Mouse (Mus musculus) gastrocnemius, adult 8-10 months (tissue): ENCODE results near the gene Stt3b. TPM values are rescaled to one million over a fixed set of nuclear protein-coding genes. Genes with fewer than 3 reads are reported as not detected.

Source experiments
- DNase-seq, 2 experiments: peaks; one replicate each; pipeline ENCODE4 v3.0.0; 2022; ENCODE audit warnings: low spot score in 2 of 2
- total RNA-seq, 4 experiments: library from RNA; stranded (reverse); gene quantifications; 2 replicates each; pipeline ENCODE4 v1.2.4; 2022

Stt3b gene
- total RNA-seq = 10 to 100 TPM; 73.5 to 85.0 (median 80.5) TPM

GRCm38 (mm10) chr9:115310346-115311222 is at the start of gene Stt3b:
TSS of gene Stt3b (minus strand) at chr9:115310421.
- DNase-seq = peak; percentile 99

DNA sequence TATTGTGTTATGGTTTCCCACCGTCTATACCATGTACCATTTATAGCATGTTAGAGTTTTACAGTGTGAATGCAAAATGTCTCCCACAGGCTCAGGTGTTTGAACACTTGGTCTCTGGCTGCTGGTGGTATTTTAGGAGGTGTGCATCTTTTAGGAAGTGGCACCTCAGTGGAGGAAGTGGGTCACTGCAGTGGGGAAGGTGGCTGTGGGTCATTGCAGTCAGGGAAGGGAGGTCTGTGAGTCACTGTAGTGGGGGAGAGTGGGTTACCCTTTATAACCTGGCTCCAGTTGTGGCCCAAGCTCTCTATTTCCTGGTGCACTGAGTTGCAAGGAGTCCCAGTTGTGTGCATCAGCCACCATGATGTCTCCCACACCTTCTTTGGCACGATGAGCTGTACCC is 48.2 kb upstream of the Stt3b start:
- DNase-seq = no peak

DNA sequence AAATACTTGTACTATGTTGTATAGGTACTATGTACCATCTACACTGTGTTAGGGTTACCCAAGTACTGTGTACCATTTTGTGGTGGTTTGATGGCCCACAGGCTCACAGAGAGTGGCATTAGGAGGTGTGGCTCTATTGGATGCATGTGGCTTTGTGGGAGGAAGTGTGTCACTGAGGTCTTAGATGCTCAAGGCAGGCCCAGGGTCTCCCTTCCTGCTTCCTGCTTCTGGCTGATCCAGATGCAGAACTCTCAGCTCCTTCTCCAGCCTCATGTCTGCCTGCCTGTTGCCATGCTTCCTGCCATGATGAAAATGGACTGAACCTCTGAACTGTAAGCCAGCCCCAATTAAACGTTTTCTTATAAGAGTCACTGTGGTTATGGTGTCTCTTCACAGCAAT is 47.8 kb upstream of the Stt3b start:
- DNase-seq = no peak

DNA sequence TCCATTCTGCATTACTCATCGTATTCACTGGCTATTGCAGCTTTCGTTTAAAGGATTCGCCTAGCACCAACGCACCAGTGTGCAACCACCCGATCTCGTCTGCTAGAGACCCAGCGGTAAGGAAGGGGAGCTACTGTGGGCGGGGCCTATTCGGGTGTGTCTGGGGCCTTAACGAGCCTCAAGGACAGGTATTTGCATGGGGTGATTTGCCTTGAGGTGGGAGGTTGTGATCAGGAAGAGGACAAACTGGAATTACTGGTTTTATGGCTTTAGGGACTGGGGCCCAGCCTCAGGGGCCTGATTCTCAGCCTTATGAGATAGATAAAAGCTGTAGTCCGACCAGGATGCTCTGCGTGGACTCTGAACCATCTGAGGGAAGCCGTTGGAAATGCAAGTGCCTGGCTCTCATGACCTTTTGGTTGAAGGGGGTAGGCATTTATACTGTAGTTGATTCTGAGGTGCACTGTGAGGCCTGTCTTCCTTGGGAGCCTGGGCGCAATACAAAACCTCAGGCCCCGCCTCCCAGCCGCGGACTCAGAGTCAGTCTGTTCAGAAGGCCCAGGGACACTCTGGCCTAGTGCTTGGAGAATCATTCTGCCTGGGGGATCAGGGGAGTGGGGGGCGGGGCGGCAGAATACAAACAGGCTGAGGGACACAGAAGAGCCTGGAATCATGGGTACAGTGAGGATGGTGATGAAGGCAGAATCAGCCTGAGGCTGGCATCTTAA is 46.7 kb upstream of the Stt3b start:
- DNase-seq = no peak

DNA sequence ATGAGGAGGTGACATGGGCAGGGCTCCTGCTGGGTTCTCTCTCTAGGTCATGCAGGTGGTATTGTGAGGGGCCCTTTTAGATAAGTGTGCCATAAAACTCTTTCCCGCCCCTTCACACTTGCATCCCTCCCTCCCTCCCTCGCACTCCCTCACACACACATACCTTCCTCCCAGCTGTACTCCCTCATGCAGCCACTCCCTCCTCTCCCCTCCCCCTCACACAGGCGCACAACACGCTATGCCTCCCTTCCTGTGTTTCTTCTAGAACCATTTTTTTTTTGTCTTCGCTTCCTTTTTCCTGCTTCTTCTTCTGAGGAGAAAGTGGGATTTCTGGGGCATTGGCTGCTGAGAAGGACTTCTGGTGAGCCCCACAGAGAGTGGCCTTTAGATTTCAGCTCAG is 45.8 kb upstream of the Stt3b start:
- DNase-seq = no peak

GRCm38 (mm10) chr9:115349741-115350512 is 39.7 kb upstream of the Stt3b start:
- no peak for DNase-seq

DNA sequence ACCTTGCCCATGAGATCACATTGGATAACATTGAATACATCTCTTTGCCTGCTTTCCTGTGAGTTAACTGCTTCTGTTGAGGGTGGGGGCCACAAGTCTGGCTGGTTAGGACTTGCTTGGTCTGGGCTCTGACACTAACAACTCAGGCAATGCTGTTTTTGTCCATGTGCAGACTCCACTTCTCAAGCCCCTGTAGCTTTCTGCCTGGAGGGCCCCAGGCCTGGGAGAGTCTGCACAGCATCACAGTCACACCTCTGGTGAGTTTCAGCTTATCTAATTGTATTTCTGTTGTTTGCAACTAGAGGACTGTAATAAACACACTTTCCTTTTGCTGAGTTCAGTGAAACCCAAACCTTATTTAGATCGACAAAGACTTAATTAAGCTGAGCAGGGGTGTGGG is 38.9 kb upstream of the Stt3b start:
- DNase-seq = no peak

DNA sequence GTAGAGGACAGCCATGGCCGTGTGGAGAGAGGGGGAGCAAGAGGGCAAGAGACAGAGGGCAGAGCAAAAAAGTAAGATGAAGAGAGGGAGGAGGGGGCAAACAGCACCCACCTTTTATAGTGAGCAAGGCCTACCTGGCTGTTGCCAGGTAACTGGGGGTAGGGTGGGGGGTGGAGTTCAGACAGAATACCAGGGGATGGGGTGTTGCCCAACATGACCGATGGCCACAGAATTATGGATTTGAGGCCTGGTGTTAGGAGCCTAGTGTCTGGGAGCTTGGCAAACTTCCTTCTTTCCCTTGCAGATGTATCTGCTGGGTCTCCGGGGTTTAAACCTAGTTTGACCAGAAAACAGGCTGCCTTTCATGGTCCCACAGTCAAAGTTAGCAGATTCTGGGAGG is 34.7 kb upstream of the Stt3b start:
- DNase-seq = no peak

- DNase-seq = no peak
Measured at GRCm38 (mm10) chr9:115341576-115341975, 31.4 kb upstream of the Stt3b start.

DNA sequence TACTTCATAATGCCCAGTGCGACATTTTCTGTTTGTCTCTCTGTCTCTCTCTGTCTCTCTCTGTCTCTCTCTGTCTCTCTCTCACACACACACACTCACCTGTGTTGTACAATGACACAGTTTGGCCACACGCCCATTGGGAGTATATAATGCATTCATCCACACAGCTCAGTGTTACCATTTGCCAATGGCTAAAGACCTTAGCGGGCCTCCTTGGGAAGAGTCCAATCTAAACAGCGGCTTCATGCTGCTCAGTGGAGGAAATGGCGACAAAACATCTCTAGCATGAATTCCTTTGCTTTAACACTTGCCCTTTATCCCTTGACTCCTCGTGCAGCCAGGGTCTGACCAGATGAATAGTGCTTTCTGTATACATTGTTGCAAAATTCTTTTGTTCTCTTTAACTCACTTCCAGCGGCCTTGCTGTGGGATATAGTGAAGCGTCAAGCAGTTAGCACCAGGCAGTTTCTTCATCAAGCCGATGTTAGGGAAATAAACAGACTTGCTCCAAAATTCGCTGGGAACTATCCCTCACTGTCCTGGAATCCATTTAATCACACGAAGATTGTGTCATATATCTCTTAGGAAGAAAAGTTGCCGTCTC is 30.1 kb upstream of the Stt3b start:
- DNase-seq = no peak

- no peak for DNase-seq
Measured at GRCm38 (mm10) chr9:115338816-115339215, 28.6 kb upstream of the Stt3b start.

DNA sequence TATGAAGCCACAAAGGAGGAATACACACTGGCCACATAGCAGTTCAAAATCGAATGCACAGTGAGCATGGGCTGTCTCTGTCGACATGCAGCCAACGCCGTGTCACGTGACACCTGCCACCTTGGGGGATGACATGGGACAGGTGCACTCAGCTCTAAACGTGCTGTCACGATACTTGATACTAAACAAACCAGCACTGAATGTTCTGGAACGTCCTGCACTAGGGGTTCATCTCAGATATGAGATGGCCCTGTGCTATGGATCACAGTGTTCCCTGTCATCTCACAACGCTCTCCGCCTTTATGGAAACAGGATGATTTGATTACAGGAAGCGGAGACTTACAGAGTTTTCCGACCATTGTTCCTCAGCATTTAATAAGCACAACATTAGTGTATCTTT is 22.8 kb upstream of the Stt3b start:
- peak in 1 of 2 experiments; percentile 24 for DNase-seq

DNA sequence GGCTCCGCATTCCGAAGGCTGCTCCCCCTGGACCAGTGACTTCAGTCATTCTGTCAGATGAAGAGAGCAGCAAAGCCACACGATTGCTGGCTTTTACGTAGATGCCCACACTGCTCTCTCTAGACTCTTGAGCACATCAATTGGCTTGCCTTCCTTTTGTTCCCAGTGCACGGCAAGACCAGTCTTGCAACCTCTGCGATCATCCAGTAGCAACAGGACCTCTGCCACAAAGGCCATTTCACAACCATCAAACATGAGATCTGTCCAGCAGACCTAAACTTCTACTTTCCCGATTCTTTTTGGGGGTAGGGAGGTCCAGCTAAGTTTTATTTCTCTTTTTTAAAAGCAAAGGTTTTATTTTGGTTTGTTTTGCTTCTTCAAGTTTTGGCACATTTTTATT is 22.1 kb upstream of the Stt3b start:
- no peak for DNase-seq

DNA sequence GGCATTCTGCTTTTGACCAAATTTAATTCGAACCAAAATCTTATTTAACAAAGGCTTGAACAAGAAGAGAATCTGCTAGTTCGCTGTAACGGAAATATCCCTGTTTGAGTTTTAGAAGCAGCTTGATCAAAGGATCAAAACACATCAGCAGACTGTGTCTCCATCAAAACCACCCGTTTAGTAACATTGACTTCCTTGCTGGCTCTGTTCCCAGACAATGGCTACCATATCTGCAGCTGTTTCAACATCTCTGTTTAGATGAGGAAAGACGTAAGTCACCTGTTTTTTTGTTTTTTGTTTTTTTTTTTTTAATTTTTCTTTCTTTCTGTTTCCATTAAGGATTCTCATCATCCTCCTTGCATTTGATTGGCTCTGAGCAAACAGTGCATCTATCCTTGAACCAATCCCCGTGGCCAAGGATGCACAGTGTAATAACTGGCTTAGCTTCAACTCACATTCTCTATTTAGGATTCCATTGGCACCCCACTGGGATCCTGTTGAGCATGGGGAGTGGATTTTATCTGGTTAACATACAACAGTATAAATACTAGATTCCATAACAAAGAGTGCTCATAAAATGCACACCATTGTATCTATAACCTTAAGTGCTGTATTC is 20.7 kb upstream of the Stt3b start:
- DNase-seq = no peak

- no peak for DNase-seq
Measured at GRCm38 (mm10) chr9:115326533-115326890, 16.3 kb upstream of the Stt3b start.

DNA sequence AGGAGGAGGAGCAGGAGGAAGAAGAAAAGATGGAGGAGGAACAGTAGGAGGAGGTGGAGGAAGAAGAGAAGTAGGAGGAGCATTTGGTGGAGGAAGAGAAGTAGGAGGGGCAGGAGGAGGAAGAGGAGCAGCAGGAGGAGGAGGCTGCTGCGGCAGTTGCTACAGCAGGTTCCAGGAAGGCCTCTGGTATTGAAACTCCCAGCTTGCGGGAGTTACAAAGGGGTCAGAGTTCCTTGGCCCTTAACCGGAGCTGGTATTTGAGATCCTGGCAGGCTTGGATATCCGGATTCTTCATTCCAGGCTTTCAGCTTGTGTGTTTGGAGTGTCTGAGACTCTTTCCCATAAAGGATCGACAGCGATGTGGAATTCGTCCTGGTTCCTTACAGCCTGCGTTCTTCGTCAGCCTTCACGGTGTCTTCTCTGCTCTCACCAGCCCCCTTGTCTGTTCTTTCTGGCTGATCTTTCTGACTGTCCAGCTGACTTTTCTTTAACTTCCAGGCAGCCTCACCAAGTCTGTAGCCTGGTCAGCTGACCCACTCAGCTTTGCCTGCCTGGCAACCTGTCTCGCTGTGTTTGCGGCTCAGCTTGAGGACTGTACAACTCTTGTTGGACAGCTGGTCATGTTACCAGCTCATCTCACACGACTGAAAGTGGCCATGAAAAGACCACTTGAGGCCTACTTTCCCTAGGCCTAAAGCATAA is 15.8 kb upstream of the Stt3b start:
- no peak for DNase-seq

DNA sequence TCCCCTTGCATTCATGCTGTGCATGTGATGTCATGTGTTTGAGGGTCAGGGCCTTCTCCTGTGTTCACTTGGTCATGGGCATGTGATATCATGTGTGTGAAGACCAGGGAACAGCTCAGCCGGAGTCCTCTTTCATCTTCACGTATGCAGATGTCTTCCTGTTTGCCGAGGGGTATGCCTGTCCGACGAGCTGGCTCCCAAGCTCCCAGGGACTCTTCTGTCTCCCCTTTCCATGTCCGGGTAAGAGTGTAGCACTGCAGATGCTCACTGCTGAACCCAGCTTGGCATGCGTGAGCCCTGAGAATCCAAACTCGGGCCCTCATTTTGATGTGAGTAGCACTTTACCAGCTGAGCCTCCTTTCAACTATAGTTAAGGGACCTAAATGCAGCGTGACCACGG is 13.4 kb upstream of the Stt3b start:
- no peak for DNase-seq

GRCm38 (mm10) chr9:115322385-115322784 is 12.2 kb upstream of the Stt3b start:
- DNase-seq = no peak

GRCm38 (mm10) chr9:115321052-115321451 is 10.8 kb upstream of the Stt3b start:
- no peak for DNase-seq

GRCm38 (mm10) chr9:115320156-115320555 is 9.9 kb upstream of the Stt3b start:
- no peak for DNase-seq
